Mouse (Mus musculus): ENCODE measurements at regions not wholly inside any gene's neighbourhood (a gene's known extent, or its start where the extent isn't known, plus 50 kb on each side); places are given as distances from the start of the nearest gene placed in this dataset.

- no peak for DNase-seq (ENCODE audit: low spot score)
Observed at GRCm38 (mm10) chr13:107303322-107303721, 281.4 kb upstream of the Kif2a start.

GRCm38 (mm10) chr13:107300792-107301191, 278.9 kb upstream of the Kif2a start:
- no peak for DNase-seq (ENCODE audit: low spot score)

GRCm38 (mm10) chr13:107264581-107264980, 242.7 kb upstream of the Kif2a start:
- DNase-seq (ENCODE audit: low spot score): no peak

GRCm38 (mm10) chr13:107261479-107262050, 239.6 kb upstream of the Kif2a start:
- no peak for DNase-seq (ENCODE audit: low spot score)

- no peak for DNase-seq (ENCODE audit: low spot score)
Observed at GRCm38 (mm10) chr13:107260274-107260673, 238.3 kb upstream of the Kif2a start.

- DNase-seq (ENCODE audit: low spot score): no peak
Observed at GRCm38 (mm10) chr13:107247792-107248505, 226.0 kb upstream of the Kif2a start.

GRCm38 (mm10) chr13:107246956-107247751, 225.2 kb upstream of the Kif2a start:
- DNase-seq (ENCODE audit: low spot score): no peak

GRCm38 (mm10) chr13:107244173-107244572, 222.2 kb upstream of the Kif2a start:
- no peak for DNase-seq (ENCODE audit: low spot score)

- DNase-seq (ENCODE audit: low spot score): no peak
Observed at GRCm38 (mm10) chr13:107239035-107239387, 217.1 kb upstream of the Kif2a start.

GRCm38 (mm10) chr13:107238364-107239034, 216.6 kb upstream of the Kif2a start:
- no peak for DNase-seq (ENCODE audit: low spot score)

- DNase-seq (ENCODE audit: low spot score): no peak
Observed at GRCm38 (mm10) chr13:107219456-107219855, 197.5 kb upstream of the Kif2a start.

GRCm38 (mm10) chr13:107218351-107218750, 196.4 kb upstream of the Kif2a start:
- no peak for DNase-seq (ENCODE audit: low spot score)

GRCm38 (mm10) chr13:107217825-107218224, 195.9 kb upstream of the Kif2a start:
- no peak for DNase-seq (ENCODE audit: low spot score)

- no peak for DNase-seq (ENCODE audit: low spot score)
Observed at GRCm38 (mm10) chr13:107213281-107213680, 191.4 kb upstream of the Kif2a start.

- DNase-seq (ENCODE audit: low spot score): no peak
Observed at GRCm38 (mm10) chr13:107210676-107211075, 188.8 kb upstream of the Kif2a start.

- no peak for DNase-seq (ENCODE audit: low spot score)
Observed at GRCm38 (mm10) chr13:107207354-107208181, 185.6 kb upstream of the Kif2a start.

GRCm38 (mm10) chr13:107199875-107200274, 177.9 kb upstream of the Kif2a start:
- no peak for DNase-seq (ENCODE audit: low spot score)

- no peak for DNase-seq (ENCODE audit: low spot score)
Observed at GRCm38 (mm10) chr13:107193426-107193825, 171.5 kb upstream of the Kif2a start.

GRCm38 (mm10) chr13:107187258-107187878, 165.4 kb upstream of the Kif2a start:
- no peak for DNase-seq (ENCODE audit: low spot score)

GRCm38 (mm10) chr13:107182544-107182943, 160.6 kb upstream of the Kif2a start:
- DNase-seq (ENCODE audit: low spot score): no peak

GRCm38 (mm10) chr13:107179551-107179950, 157.6 kb upstream of the Kif2a start:
- no peak for DNase-seq (ENCODE audit: low spot score)

All from urinary bladder, postnatal 10 days (tissue).